Mouse (Mus musculus): Measurements from ENCODE around the gene Kif26b. TPM values are rescaled to one million over a fixed set of nuclear protein-coding genes. Genes with fewer than 3 reads are reported as not detected.

The Kif26b gene
- total and polyA plus RNA-seq, 2 experiments from 2014 or later, result 6.4 to 75.8 TPM

- Histone ChIP-seq H3K4me2 (ENCODE audit: low read depth, low read length, poor library complexity, severe bottlenecking) (no peak overlapping the region), H3K27me3 (ENCODE audit: insufficient read depth, low read length) (no peaks in the 10 kb centered on the region), H3K4me1 (ENCODE audit: insufficient read depth, low read length) (no peaks in the 10 kb centered on the region), H3K4me3 (ENCODE audit: low read depth, low read length) (no peak overlapping the region), H3K36me3 (ENCODE audit: insufficient read depth, low read length) (no peaks in the 10 kb centered on the region), H3K9me3 (ENCODE audit: low read length) (no peaks in the 10 kb centered on the region), H3K27ac (ENCODE audit: low read depth, low read length) (no peak overlapping the region), H3K9ac (replicated peaks; ENCODE audit: low read length, poor library complexity, severe bottlenecking) (no peak overlapping the region)
- WGBS, result 73% methylated on average over 4 of the region's 4 CpGs
- TF ChIP-seq CTCF (IDR thresholded peaks at IDR 0.05), result no peak
- no peak for DNase-seq (ENCODE audit: low spot score)
- ATAC-seq (ENCODE audit: low FRiP score), result no peak
Measured at GRCm38 (mm10) chr1:178700102-178700501, 171.2 kb downstream of the Kif26b start.

- ATAC-seq (ENCODE audit: low FRiP score), result no peak
- H3K27me3 ChIP-seq (ENCODE audit: insufficient read depth, low read length), result no peaks in the 10 kb centered on the region
Measured at GRCm38 (mm10) chr1:178703496-178703895, 174.6 kb downstream of the Kif26b start.

GRCm38 (mm10) chr1:178707925-178708351, 179.0 kb downstream of the Kif26b start:
- no peak for TF ChIP-seq CTCF (IDR thresholded peaks at IDR 0.05)
- H3K4me2 ChIP-seq (ENCODE audit: low read depth, low read length, poor library complexity, severe bottlenecking), result no peak overlapping the region
- H3K9me3 ChIP-seq (ENCODE audit: low read length), result no peaks in the 10 kb centered on the region
- H3K4me3 ChIP-seq (ENCODE audit: low read depth, low read length), result no peak overlapping the region
- ATAC-seq (ENCODE audit: low FRiP score), result no peak
- no peaks in the 10 kb centered on the region for H3K36me3 ChIP-seq (ENCODE audit: insufficient read depth, low read length)
- DNase-seq (ENCODE audit: low spot score), result no peak
- H3K27ac ChIP-seq (ENCODE audit: low read depth, low read length), result no peak overlapping the region
- no peak overlapping the region for H3K9ac ChIP-seq (replicated peaks; ENCODE audit: low read length, poor library complexity, severe bottlenecking)
- WGBS, result 87% methylated on average over 7 of the region's 7 CpGs
- no peaks in the 10 kb centered on the region for H3K27me3 ChIP-seq (ENCODE audit: insufficient read depth, low read length)
- no peaks in the 10 kb centered on the region for H3K4me1 ChIP-seq (ENCODE audit: insufficient read depth, low read length)

More at GRCm38 (mm10) chr1:178703496-178703895, 174.6 kb downstream of the Kif26b start:
- Histone ChIP-seq H3K27ac (ENCODE audit: low read depth, low read length) (no peak overlapping the region), H3K9me3 (ENCODE audit: low read length) (no peaks in the 10 kb centered on the region), H3K9ac (replicated peaks; ENCODE audit: low read length, poor library complexity, severe bottlenecking) (no peak overlapping the region), H3K36me3 (ENCODE audit: insufficient read depth, low read length) (no peaks in the 10 kb centered on the region), H3K4me2 (ENCODE audit: low read depth, low read length, poor library complexity, severe bottlenecking) (no peak overlapping the region), H3K4me3 (ENCODE audit: low read depth, low read length) (no peak overlapping the region), H3K4me1 (ENCODE audit: insufficient read depth, low read length) (no peaks in the 10 kb centered on the region)
- DNase-seq (ENCODE audit: low spot score), result no peak
- WGBS, result 56% methylated on average over 8 of the region's 8 CpGs
- no peak for TF ChIP-seq CTCF (IDR thresholded peaks at IDR 0.05)

- Histone ChIP-seq H3K9me3 (ENCODE audit: low read length) (no peaks in the 10 kb centered on the region), H3K27me3 (ENCODE audit: insufficient read depth, low read length) (no peaks in the 10 kb centered on the region), H3K9ac (replicated peaks; ENCODE audit: low read length, poor library complexity, severe bottlenecking) (no peak overlapping the region), H3K4me2 (ENCODE audit: low read depth, low read length, poor library complexity, severe bottlenecking) (no peak overlapping the region), H3K27ac (ENCODE audit: low read depth, low read length) (no peak overlapping the region), H3K4me1 (ENCODE audit: insufficient read depth, low read length) (no peaks in the 10 kb centered on the region), H3K36me3 (ENCODE audit: insufficient read depth, low read length) (no peaks in the 10 kb centered on the region), H3K4me3 (ENCODE audit: low read depth, low read length) (no peak overlapping the region)
- DNase-seq (ENCODE audit: low spot score) (no peak), ATAC-seq (ENCODE audit: low FRiP score) (no peak)
- 93% methylated on average over 1 of the region's 1 CpGs for WGBS
- TF ChIP-seq CTCF (IDR thresholded peaks at IDR 0.05), result no peak
Measured at GRCm38 (mm10) chr1:178708356-178708755, 179.4 kb downstream of the Kif26b start.

GRCm38 (mm10) chr1:178712189-178712873, 183.4 kb downstream of the Kif26b start:
- 84% methylated on average over 9 of the region's 9 CpGs for WGBS
- Histone ChIP-seq H3K4me3 (ENCODE audit: low read depth, low read length) (no peak overlapping the region), H3K4me2 (ENCODE audit: low read depth, low read length, poor library complexity, severe bottlenecking) (no peak overlapping the region)

GRCm38 (mm10) chr1:178714209-178714608, 185.3 kb downstream of the Kif26b start:
- no peak for DNase-seq (ENCODE audit: low spot score)
- TF ChIP-seq CTCF (IDR thresholded peaks at IDR 0.05), result no peak
- no peak for ATAC-seq (ENCODE audit: low FRiP score)
- Histone ChIP-seq H3K27ac (ENCODE audit: low read depth, low read length) (no peak overlapping the region), H3K27me3 (ENCODE audit: insufficient read depth, low read length) (no peaks in the 10 kb centered on the region), H3K9ac (replicated peaks; ENCODE audit: low read length, poor library complexity, severe bottlenecking) (no peak overlapping the region), H3K9me3 (ENCODE audit: low read length) (no peaks in the 10 kb centered on the region), H3K4me3 (ENCODE audit: low read depth, low read length) (no peak overlapping the region), H3K4me1 (ENCODE audit: insufficient read depth, low read length) (no peaks in the 10 kb centered on the region), H3K4me2 (ENCODE audit: low read depth, low read length, poor library complexity, severe bottlenecking) (no peak overlapping the region), H3K36me3 (ENCODE audit: insufficient read depth, low read length) (no peaks in the 10 kb centered on the region; the same call in 1 of the 2 replicates)
- WGBS, result 92% methylated on average over 5 of the region's 5 CpGs

More at GRCm38 (mm10) chr1:178712189-178712873, 183.4 kb downstream of the Kif26b start:
- no peak for TF ChIP-seq CTCF (IDR thresholded peaks at IDR 0.05)
- no peak for ATAC-seq (ENCODE audit: low FRiP score)
- H3K4me1 ChIP-seq (ENCODE audit: insufficient read depth, low read length), result no peaks in the 10 kb centered on the region
- no peaks in the 10 kb centered on the region for H3K9me3 ChIP-seq (ENCODE audit: low read length)
- H3K36me3 ChIP-seq (ENCODE audit: insufficient read depth, low read length), result no peaks in the 10 kb centered on the region; the same call in 1 of the 2 replicates
- no peak overlapping the region for H3K27ac ChIP-seq (ENCODE audit: low read depth, low read length)
- H3K9ac ChIP-seq (replicated peaks; ENCODE audit: low read length, poor library complexity, severe bottlenecking), result no peak overlapping the region
- DNase-seq (ENCODE audit: low spot score), result no peak
- H3K27me3 ChIP-seq (ENCODE audit: insufficient read depth, low read length), result no peaks in the 10 kb centered on the region
